Mouse (Mus musculus): ENCODE measurements around the gene Igsf3.

DNA sequence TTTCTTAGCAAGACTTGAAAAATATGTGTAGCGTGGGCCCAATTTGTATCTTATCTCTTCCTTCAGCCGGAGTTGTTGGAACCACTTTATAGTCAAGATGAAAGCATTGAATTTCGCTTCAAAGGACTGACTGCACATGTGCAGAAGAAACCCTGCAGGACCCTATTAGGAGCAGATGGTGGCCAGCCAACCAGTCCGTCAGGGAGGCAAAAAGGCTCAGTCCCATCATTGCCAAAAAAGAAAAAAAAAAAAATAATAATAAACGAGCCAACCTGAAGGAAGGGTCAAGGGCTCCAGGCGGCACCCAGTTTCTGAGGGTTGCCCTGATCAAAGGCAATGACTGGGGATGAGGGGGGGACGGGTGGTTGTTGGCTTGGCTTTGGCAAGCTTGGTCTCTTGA is 83.7 kb downstream of the Igsf3 start:
- TF ChIP-seq CTCF (IDR thresholded peaks at IDR 0.05; ENCODE audit: insufficient read depth, low read depth, low read length) (no peak), POLR2A (IDR thresholded peaks at IDR 0.05; ENCODE audit: insufficient read depth, low read depth, low read length) (no peak)

Data from olfactory bulb, adult 2 months (tissue).